ENCODE assay signal across 8 mouse cellular contexts in genomic region chr5:139687646-139688045, GRCm38 (mm10). TPM values are rescaled to one million over a fixed set of nuclear protein-coding genes. Genes with fewer than 3 reads are reported as not detected.
A peak's percentile ranks its signal among the peaks of the same experiment; 100 is the strongest.
DNase-seq lines count a peak whose midpoint lies in the region; ATAC-seq lines count a peak whose summit lies in the region.

No protein-coding gene starts in this region.

- no peaks in the 10 kb centered on the region for H3K36me3 ChIP-seq in embryonic facial prominence, embryonic 14.5 days (ENCODE audit: control insufficient read depth, insufficient read depth, low read length)
- H3K36me3 ChIP-seq in megakaryocyte, embryonic 14.5 days (replicated peaks; ENCODE audit: low read length) = no peaks in the 10 kb centered on the region

- H3K9me3 ChIP-seq in embryonic facial prominence, embryonic 14.5 days (ENCODE audit: control insufficient read depth, low read length) = no peaks in the 10 kb centered on the region
- H3K9me3 ChIP-seq in megakaryocyte, embryonic 14.5 days = no peaks in the 10 kb centered on the region

- no peaks in the 10 kb centered on the region for H3K27me3 ChIP-seq in embryonic facial prominence, embryonic 14.5 days (replicated peaks; ENCODE audit: control insufficient read depth, insufficient read depth, low read length)
- peaks cover 70% of the 10 kb centered on the region for H3K27me3 ChIP-seq in megakaryocyte, embryonic 14.5 days (replicated peaks)

- WGBS in embryonic facial prominence, embryonic 14.5 days = 8% methylated on average over 13 of the region's 13 CpGs

- no peak for ATAC-seq in embryonic facial prominence, embryonic 14.5 days (ENCODE audit: low read depth)

- peak; percentile 28 to 49 for DNase-seq in adrenal gland, adult 18-20 months (ENCODE audit: low spot score in 2 of 2)
- DNase-seq in adrenal gland, postnatal 4 days (ENCODE audit: low spot score in 2 of 2) = no peak
- DNase-seq in layer of hippocampus, postnatal 25 days (ENCODE audit: extremely low spot score in 1 of 2, low spot score in 1 of 2) = peak; percentile 42 to 49
- no peak for DNase-seq in layer of hippocampus, adult 8-10 months (ENCODE audit: low spot score in 2 of 2)
- peak; percentile 31 to 56 for DNase-seq in adrenal gland, postnatal 36 days
- peak; percentile 38 for DNase-seq in embryonic facial prominence, embryonic 14.5 days (ENCODE audit: low spot score)
- peak; percentile 16 to 41 for DNase-seq in urinary bladder, postnatal 36 days (ENCODE audit: low spot score in 2 of 2)

- no peak overlapping the region for H3K9ac ChIP-seq in embryonic facial prominence, embryonic 14.5 days (ENCODE audit: low read depth, low read length)

- no peak overlapping the region for H3K27ac ChIP-seq in embryonic facial prominence, embryonic 14.5 days (replicated peaks; ENCODE audit: low read depth, low read length)

- peaks cover 6% of the 10 kb centered on the region for H3K4me1 ChIP-seq in embryonic facial prominence, embryonic 14.5 days (ENCODE audit: control insufficient read depth, insufficient read depth, low read length)
- H3K4me1 ChIP-seq in megakaryocyte, embryonic 14.5 days = peaks cover 37% of the 10 kb centered on the region

- H3K4me3 ChIP-seq in embryonic facial prominence, embryonic 14.5 days (ENCODE audit: low read depth, low read length) = no peak overlapping the region
- H3K4me3 ChIP-seq in megakaryocyte, embryonic 14.5 days (replicated peaks) = peak overlapping the region; percentile 51

- no peak overlapping the region for H3K4me2 ChIP-seq in embryonic facial prominence, embryonic 14.5 days (ENCODE audit: low read depth, low read length)

RNA-seq across cellular contexts. Expression of gene Micall2, which starts 48.5 kb away (rescaled TPM):
- total RNA-seq in adrenal gland, adult 18-20 months (2021) = 1 to 10 TPM; 5.0 to 9.9 TPM
- 10 to 100 TPM; 13.4 to 13.7 TPM for total RNA-seq in adrenal gland, postnatal 4 days (2021)
- total RNA-seq in layer of hippocampus, postnatal 25 days (2021) = 1 to 10 TPM; 1.7 to 2.5 TPM
- 1 to 10 TPM; 2.0 to 4.5 (median 2.8) TPM for total RNA-seq in layer of hippocampus, adult 8-10 months (2022)
- 10 to 100 TPM; 10.5 to 11.2 TPM for total RNA-seq in adrenal gland, postnatal 36 days (2021)
- 5.5 and 5.8 TPM in 2 replicates for polyA plus RNA-seq in embryonic facial prominence, embryonic 14.5 days (2014; fragmentation: Nextera tagmentation; extraction: Ambion mirVana)
- 54.5 and 69.6 TPM in 2 replicates for polyA plus RNA-seq in megakaryocyte, embryonic 14.5 days (2012; ENCODE audit: insufficient read depth, low replicate concordance)

Comparison
In these comparisons a context has a peak if more than half of its experiments do, and no peak if none do; other contexts are left out.
1. DNase-seq: peak in adrenal gland, adult 18-20 months (2 of 2), layer of hippocampus, postnatal 25 days (2 of 2), adrenal gland, postnatal 36 days (2 of 2), embryonic facial prominence, embryonic 14.5 days (single experiment) and urinary bladder, postnatal 36 days (2 of 2); none in adrenal gland, postnatal 4 days (0 of 2) and layer of hippocampus, adult 8-10 months (0 of 2).